Mouse (Mus musculus): ENCODE results near the gene Gabrb3.

- no peak for TF ChIP-seq CTCF (IDR thresholded peaks at IDR 0.05; ENCODE audit: low read depth, low read length)
- TF ChIP-seq GATA1 (IDR thresholded peaks at IDR 0.05; ENCODE audit: borderline replicate concordance, low read length): no peak
These were observed 383.8 kb downstream of the Gabrb3 start for GRCm38 (mm10) chr7:57803266-57803665.

Measured in G1E (cell line).